Mouse (Mus musculus): ENCODE measurements around the gene Ackr2. TPM values are rescaled to one million over a fixed set of nuclear protein-coding genes. Genes with fewer than 3 reads are reported as not detected.

Gene Ackr2
- total and polyA plus RNA-seq, 3 experiments: not detected

Other genes starting within 250 kb of the Ackr2 start
- 5.9 and 6.6 TPM in 2 replicates for gene Sec22c, start 192.9 kb upstream of the Ackr2 start, total RNA-seq (2012; rRNA removed)
- 10 to 100 TPM in 1 of 2 experiments, not detected in 1; 10.9 TPM for gene Sec22c, start 192.9 kb upstream of the Ackr2 start, polyA plus RNA-seq (2012; ENCODE audit: insufficient read depth in 1 of 2, insufficient read length in 2 of 2, low read depth in 1 of 2, low replicate concordance in 2 of 2, missing spikeins in 1 of 2)
- gene Ss18l2, start 188.0 kb upstream of the Ackr2 start, total RNA-seq (2012; rRNA removed): 37.4 and 47.8 TPM in 2 replicates
- 10 to 100 TPM in 1 of 2 experiments, not detected in 1; 48.5 TPM for gene Ss18l2, start 188.0 kb upstream of the Ackr2 start, polyA plus RNA-seq (2012; ENCODE audit: insufficient read depth in 1 of 2, insufficient read length in 2 of 2, low read depth in 1 of 2, low replicate concordance in 2 of 2, missing spikeins in 1 of 2)
- 32.0 and 32.4 TPM in 2 replicates for gene Nktr, start 179.2 kb upstream of the Ackr2 start, total RNA-seq (2012; rRNA removed)
- gene Nktr, start 179.2 kb upstream of the Ackr2 start, polyA plus RNA-seq (2012; ENCODE audit: insufficient read depth in 1 of 2, insufficient read length in 2 of 2, low read depth in 1 of 2, low replicate concordance in 2 of 2, missing spikeins in 1 of 2): 10 to 100 TPM; 34.3 to 70.7 TPM
- gene Zfp651, start 139.0 kb upstream of the Ackr2 start, total RNA-seq (2012; rRNA removed): 0.12 TPM in 1 of 2 replicates, not detected in the other
- under 1 TPM in 1 of 2 experiments, not detected in 1; 0.07 TPM for gene Zfp651, start 139.0 kb upstream of the Ackr2 start, polyA plus RNA-seq (2012; ENCODE audit: insufficient read depth in 1 of 2, insufficient read length in 2 of 2, low read depth in 1 of 2, low replicate concordance in 2 of 2, missing spikeins in 1 of 2)
- gene Klhl40, start 120.7 kb upstream of the Ackr2 start, total RNA-seq (2012; rRNA removed): not detected in 2 replicates
- not detected for gene Klhl40, start 120.7 kb upstream of the Ackr2 start, polyA plus RNA-seq (2012; ENCODE audit: insufficient read depth in 1 of 2, insufficient read length in 2 of 2, low read depth in 1 of 2, low replicate concordance in 2 of 2, missing spikeins in 1 of 2)
- gene Hhatl, start 105.8 kb upstream of the Ackr2 start, total RNA-seq (2012; rRNA removed): not detected in 2 replicates
- not detected for gene Hhatl, start 105.8 kb upstream of the Ackr2 start, polyA plus RNA-seq (2012; ENCODE audit: insufficient read depth in 1 of 2, insufficient read length in 2 of 2, low read depth in 1 of 2, low replicate concordance in 2 of 2, missing spikeins in 1 of 2)
- not detected in 2 replicates for gene Ccdc13, start 58.9 kb upstream of the Ackr2 start, total RNA-seq (2012; rRNA removed)
- gene Ccdc13, start 58.9 kb upstream of the Ackr2 start, polyA plus RNA-seq (2012; ENCODE audit: insufficient read depth in 1 of 2, insufficient read length in 2 of 2, low read depth in 1 of 2, low replicate concordance in 2 of 2, missing spikeins in 1 of 2): not detected
- 142 and 248 TPM in 2 replicates for gene Higd1a, start 40.0 kb upstream of the Ackr2 start, total RNA-seq (2012; rRNA removed)
- 100 to 1,000 TPM in 1 of 2 experiments, not detected in 1; 177 TPM for gene Higd1a, start 40.0 kb upstream of the Ackr2 start, polyA plus RNA-seq (2012; ENCODE audit: insufficient read depth in 1 of 2, insufficient read length in 2 of 2, low read depth in 1 of 2, low replicate concordance in 2 of 2, missing spikeins in 1 of 2)
- gene Cyp8b1, start 17.9 kb downstream of the Ackr2 start, total RNA-seq (2012; rRNA removed): not detected in 2 replicates
- not detected for gene Cyp8b1, start 17.9 kb downstream of the Ackr2 start, polyA plus RNA-seq (2012; ENCODE audit: insufficient read depth in 1 of 2, insufficient read length in 2 of 2, low read depth in 1 of 2, low replicate concordance in 2 of 2, missing spikeins in 1 of 2)
- gene Fam198a, start 52.6 kb downstream of the Ackr2 start, total RNA-seq (2012; rRNA removed): 0.12 and 0.16 TPM in 2 replicates
- gene Fam198a, start 52.6 kb downstream of the Ackr2 start, polyA plus RNA-seq (2012; ENCODE audit: insufficient read depth in 1 of 2, insufficient read length in 2 of 2, low read depth in 1 of 2, low replicate concordance in 2 of 2, missing spikeins in 1 of 2): under 1 TPM in 1 of 2 experiments, not detected in 1; 0.26 TPM
- gene Pomgnt2, start 98.8 kb downstream of the Ackr2 start, total RNA-seq (2012; rRNA removed): not detected in 2 replicates
- not detected for gene Pomgnt2, start 98.8 kb downstream of the Ackr2 start, polyA plus RNA-seq (2012; ENCODE audit: insufficient read depth in 1 of 2, insufficient read length in 2 of 2, low read depth in 1 of 2, low replicate concordance in 2 of 2, missing spikeins in 1 of 2)
- 10.7 and 11.8 TPM in 2 replicates for gene Snrk, start 218.9 kb downstream of the Ackr2 start, total RNA-seq (2012; rRNA removed)
- gene Snrk, start 218.9 kb downstream of the Ackr2 start, polyA plus RNA-seq (2012; ENCODE audit: insufficient read depth in 1 of 2, insufficient read length in 2 of 2, low read depth in 1 of 2, low replicate concordance in 2 of 2, missing spikeins in 1 of 2): 100 to 1,000 TPM in 1 of 2 experiments, 1 to 10 TPM in 1; 9.1 to 446 TPM

All from MEL (cell line).